Mouse (Mus musculus) CH12.LX (cell line): Measurements from ENCODE around the gene Cabp1.
A peak's percentile ranks its signal among the peaks of the same experiment; 100 is the strongest.

Experiments used
- CHD1 ChIP-seq: IDR thresholded peaks from 2 replicates; pipeline ENCODE4 v1.6.1; 2012; ENCODE audit warnings: low read depth, low read length, improper control_type of control experiment, inconsistent platforms
- CTCF ChIP-seq, 2 experiments: IDR thresholded peaks in 1 of 2; conservative IDR thresholded peaks in 1 of 2; 2 replicates each; pipeline ENCODE4 v1.5.1; 2011 to 2012; ENCODE audit warnings: low read depth in 2 of 2, low read length in 2 of 2, improper control_type of control experiment in 1 of 2, inconsistent platforms in 1 of 2, mild to moderate bottlenecking in 1 of 2, moderate library complexity in 1 of 2
- ETS1 ChIP-seq: conservative IDR thresholded peaks from 2 replicates; pipeline ENCODE4 v1.6.1; 2012; ENCODE audit warnings: low read depth, mild to moderate bottlenecking, inconsistent platforms, low read length, improper control_type of control experiment, moderate library complexity
- MAFK ChIP-seq: IDR thresholded peaks from 2 replicates; pipeline ENCODE4 v1.6.1; 2011; ENCODE audit warnings: low read length, improper control_type of control experiment; ENCODE audit not compliant: insufficient replicate concordance
- MXI1 ChIP-seq: IDR thresholded peaks from 2 replicates; pipeline ENCODE4 v1.6.1; 2011; ENCODE audit warnings: mild to moderate bottlenecking, low read depth, low read length, improper control_type of control experiment
- POLR2A ChIP-seq: IDR thresholded peaks from 2 replicates; pipeline ENCODE4 v1.6.1; 2011; ENCODE audit warnings: low read depth, mild to moderate bottlenecking, improper control_type of control experiment, low read length
- POLR2AphosphoS2 ChIP-seq: IDR thresholded peaks from 2 replicates; pipeline ENCODE4 v1.6.1; 2011; ENCODE audit warnings: low read depth, low read length, improper control_type of control experiment
- RAD21 ChIP-seq: IDR thresholded peaks from 2 replicates; pipeline ENCODE4 v1.6.1; 2011; ENCODE audit warnings: low read depth, mild to moderate bottlenecking, low read length, improper control_type of control experiment, moderate library complexity
- SIN3A ChIP-seq: IDR thresholded peaks from 2 replicates; pipeline ENCODE4 v1.6.1; 2012; ENCODE audit warnings: low read length, improper control_type of control experiment, inconsistent platforms
- SMC3 ChIP-seq: IDR thresholded peaks from 2 replicates; pipeline ENCODE4 v1.6.1; 2011; ENCODE audit warnings: low read depth, low read length, improper control_type of control experiment
- TBP ChIP-seq: conservative IDR thresholded peaks from 2 replicates; pipeline ENCODE4 v1.6.1; 2011; ENCODE audit warnings: low read depth, low read length, improper control_type of control experiment
- USF1 ChIP-seq: IDR thresholded peaks from 2 replicates; pipeline ENCODE4 v1.6.1; 2014; ENCODE audit warnings: low read depth, mild to moderate bottlenecking, inconsistent platforms, low read length, improper control_type of control experiment
- ZC3H11A ChIP-seq: IDR thresholded peaks from 2 replicates; pipeline ENCODE4 v1.6.1; 2012; ENCODE audit warnings: low read depth, mild to moderate bottlenecking, inconsistent platforms, low read length, improper control_type of control experiment

DNA sequence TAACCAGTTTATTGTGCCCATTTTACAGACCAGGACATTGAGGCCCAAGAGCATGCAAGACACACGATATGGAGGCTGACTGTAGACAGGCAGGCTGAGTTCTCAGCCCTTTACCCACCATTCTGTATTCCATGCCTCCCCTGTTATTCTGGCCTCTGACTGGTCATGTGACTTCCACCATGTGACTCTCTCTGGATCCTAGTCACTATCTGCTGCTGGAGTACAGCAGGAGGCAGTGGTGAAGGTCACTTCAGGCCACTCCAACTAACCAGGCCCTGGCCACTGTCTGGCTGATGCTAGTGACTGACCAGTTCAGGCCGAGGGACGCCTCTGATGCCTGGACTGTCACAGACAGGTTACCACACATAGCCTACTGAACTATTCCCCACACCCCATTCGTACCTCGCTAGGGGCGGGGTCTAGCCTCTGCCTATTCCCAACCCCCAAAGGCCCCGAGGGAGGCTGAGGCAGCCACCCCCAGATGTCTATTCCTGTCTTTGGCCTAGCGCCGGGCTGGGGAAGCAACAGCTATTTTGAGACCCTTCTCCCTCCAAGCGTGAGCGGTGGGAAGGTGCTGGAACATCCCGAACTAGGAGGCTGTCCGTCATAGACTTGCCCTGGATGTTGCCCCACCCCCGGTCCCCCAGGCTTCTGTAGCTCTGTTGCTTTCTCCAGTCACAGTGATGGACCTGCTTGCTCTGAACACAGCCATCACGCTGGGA, 36.8 kb upstream of the Cabp1 start:
- TF ChIP-seq CTCF (conservative IDR thresholded peaks at IDR 0.05 in 1 of 2, IDR thresholded peaks at IDR 0.05 in 1 of 2; ENCODE audit: low read depth in 2 of 2, low read length in 2 of 2) (no peak), SMC3 (no peak), SIN3A (no peak), POLR2AphosphoS2 (no peak), POLR2A (no peak), USF1 (peak; percentile 37), MAFK (no peak), MXI1 (no peak), ETS1 (no peak), CHD1 (no peak), RAD21 (no peak), TBP (no peak), ZC3H11A (no peak)
